Mouse (Mus musculus): ENCODE measurements around the gene BC005561. TPM values are rescaled to one million over a fixed set of nuclear protein-coding genes. Genes with fewer than 3 reads are reported as not detected.

Gene BC005561
- total RNA-seq, 1 experiment from 2014 or later, result 12.1 TPM

Other genes with a start within 250 kb of the BC005561 start
- not detected in 2 replicates for gene Ibsp, start 209.2 kb upstream of the BC005561 start, total RNA-seq (2021)
- not detected in 2 replicates for gene Mepe, start 183.0 kb upstream of the BC005561 start, total RNA-seq (2021)
- 343 and 454 TPM in 2 replicates for gene Spp1, start 73.2 kb upstream of the BC005561 start, total RNA-seq (2021)
- gene Pkd2, start 48.9 kb upstream of the BC005561 start, total RNA-seq (2021), result 47.4 and 59.7 TPM in 2 replicates